Mouse (Mus musculus): ENCODE measurements around the gene Tmem239. TPM values are rescaled to one million over a fixed set of nuclear protein-coding genes. Genes with fewer than 3 reads are reported as not detected.

The Tmem239 gene
- not detected for polyA plus RNA-seq (2014; fragmentation: Illumina TruSeq; extraction: RNeasy Lipid Tissue Mini Kit (QIAGEN cat#74804); ENCODE audit: low replicate concordance)

GRCm38 (mm10) chr2:130406178-130406577 is at the start of gene Tmem239:
Gene Tmem239 (plus strand): TSS chr2:130406478.

GRCm38 (mm10) chr2:130397186-130397985 is 8.9 kb upstream of the Tmem239 start, which contains the start of gene Cpxm1:
Gene Cpxm1 (minus strand): TSS chr2:130397574.

DNA sequence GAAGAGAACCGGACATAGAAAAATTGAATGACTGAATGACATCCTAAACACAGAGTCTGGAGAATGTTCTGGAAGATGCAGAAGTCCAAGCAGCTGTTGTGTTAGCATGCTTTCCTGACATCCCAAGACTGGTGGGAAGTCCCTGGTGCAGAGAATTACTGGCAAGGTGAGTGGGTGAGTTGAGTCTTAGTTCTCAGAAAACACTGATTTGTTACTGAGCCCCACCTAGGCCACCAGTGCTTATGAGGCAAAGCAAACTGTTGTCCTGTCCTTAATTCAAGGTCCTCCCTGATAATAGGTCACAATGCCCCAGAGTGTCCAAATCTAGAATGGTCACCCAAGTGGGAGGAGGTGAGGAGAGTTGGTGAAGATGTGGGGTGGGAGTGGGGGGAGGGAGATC is 1.3 kb upstream of the Tmem239 start, which contains the start of the genes Gm28372 and 1700020A23Rik:
Gene Gm28372 (plus strand): TSS at position 301 of the 400 bp plus-strand sequence.
Gene 1700020A23Rik (plus strand): TSS at position 321 of the 400 bp plus-strand sequence.

GRCm38 (mm10) chr2:130424126-130424853 is 18.0 kb downstream of the Tmem239 start, which contains the start of the genes Vps16 and Pced1a:
Gene Vps16 (plus strand): TSS chr2:130424339.
Gene Pced1a (minus strand): TSS chr2:130424701.

DNA sequence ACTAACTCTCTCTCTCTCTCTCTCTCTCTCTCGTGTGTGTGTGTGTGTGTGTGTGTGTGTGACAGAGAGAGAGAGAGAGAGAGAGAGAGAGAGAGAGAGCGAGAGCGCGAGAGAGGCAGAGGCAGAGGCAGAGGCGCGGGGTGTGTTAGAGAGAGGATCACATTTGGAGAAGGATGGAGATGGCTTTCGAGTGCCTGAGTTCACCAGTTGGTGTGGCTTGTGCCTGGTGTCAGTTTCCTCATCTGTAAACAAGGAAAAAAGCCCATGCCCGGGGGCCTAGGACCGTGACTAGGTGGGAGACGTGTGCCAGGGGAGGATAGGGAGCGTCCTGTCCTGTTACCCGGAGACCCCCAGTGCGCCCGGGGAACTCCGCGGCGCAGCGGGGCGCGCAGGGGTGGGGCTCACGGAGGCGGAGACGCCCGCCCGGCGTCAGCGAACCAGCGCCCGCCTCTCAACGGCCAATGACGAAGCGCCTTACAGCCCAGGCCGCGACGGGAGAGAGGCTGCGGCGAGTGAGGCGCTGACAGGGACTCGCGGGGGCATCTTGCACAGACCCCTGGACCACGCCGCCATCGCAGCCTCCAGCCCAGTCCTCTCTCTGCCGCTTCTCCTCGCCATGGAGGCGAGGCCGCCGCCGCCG is 43.6 kb downstream of the Tmem239 start, which contains the start of gene Ptpra:
Gene Ptpra (plus strand): TSS at position 485 of the 640 bp plus-strand sequence.

Other genes starting within 250 kb of the Tmem239 start
- gene Snrpb, start 227.1 kb upstream of the Tmem239 start, polyA plus RNA-seq (2014; fragmentation: Illumina TruSeq; extraction: RNeasy Lipid Tissue Mini Kit (QIAGEN cat#74804); ENCODE audit: low replicate concordance) = 7.1 TPM
- gene Tmc2, start 211.3 kb upstream of the Tmem239 start, polyA plus RNA-seq (2014; fragmentation: Illumina TruSeq; extraction: RNeasy Lipid Tissue Mini Kit (QIAGEN cat#74804); ENCODE audit: low replicate concordance) = not detected
- 62.0 TPM for gene Nop56, start 132.0 kb upstream of the Tmem239 start, polyA plus RNA-seq (2014; fragmentation: Illumina TruSeq; extraction: RNeasy Lipid Tissue Mini Kit (QIAGEN cat#74804); ENCODE audit: low replicate concordance)
- gene Idh3b, start 121.9 kb upstream of the Tmem239 start, polyA plus RNA-seq (2014; fragmentation: Illumina TruSeq; extraction: RNeasy Lipid Tissue Mini Kit (QIAGEN cat#74804); ENCODE audit: low replicate concordance) = 97.2 TPM
- gene Ebf4, start 111.3 kb upstream of the Tmem239 start, polyA plus RNA-seq (2014; fragmentation: Illumina TruSeq; extraction: RNeasy Lipid Tissue Mini Kit (QIAGEN cat#74804); ENCODE audit: low replicate concordance) = not detected
- gene Cpxm1, start 8.9 kb upstream of the Tmem239 start, polyA plus RNA-seq (2014; fragmentation: Illumina TruSeq; extraction: RNeasy Lipid Tissue Mini Kit (QIAGEN cat#74804); ENCODE audit: low replicate concordance) = not detected
- not detected for gene Gm28372, start 1.2 kb upstream of the Tmem239 start, polyA plus RNA-seq (2014; fragmentation: Illumina TruSeq; extraction: RNeasy Lipid Tissue Mini Kit (QIAGEN cat#74804); ENCODE audit: low replicate concordance)
- gene 1700020A23Rik, start 1.2 kb upstream of the Tmem239 start, polyA plus RNA-seq (2014; fragmentation: Illumina TruSeq; extraction: RNeasy Lipid Tissue Mini Kit (QIAGEN cat#74804); ENCODE audit: low replicate concordance) = not detected
- gene Vps16, start 17.9 kb downstream of the Tmem239 start, polyA plus RNA-seq (2014; fragmentation: Illumina TruSeq; extraction: RNeasy Lipid Tissue Mini Kit (QIAGEN cat#74804); ENCODE audit: low replicate concordance) = 16.3 TPM
- 3.5 TPM for gene Pced1a, start 18.2 kb downstream of the Tmem239 start, polyA plus RNA-seq (2014; fragmentation: Illumina TruSeq; extraction: RNeasy Lipid Tissue Mini Kit (QIAGEN cat#74804); ENCODE audit: low replicate concordance)
- gene Ptpra, start 43.8 kb downstream of the Tmem239 start, polyA plus RNA-seq (2014; fragmentation: Illumina TruSeq; extraction: RNeasy Lipid Tissue Mini Kit (QIAGEN cat#74804); ENCODE audit: low replicate concordance) = 52.3 TPM
- gene Mrps26, start 157.3 kb downstream of the Tmem239 start, polyA plus RNA-seq (2014; fragmentation: Illumina TruSeq; extraction: RNeasy Lipid Tissue Mini Kit (QIAGEN cat#74804); ENCODE audit: low replicate concordance) = 0.59 TPM
- gene Oxt, start 169.7 kb downstream of the Tmem239 start, polyA plus RNA-seq (2014; fragmentation: Illumina TruSeq; extraction: RNeasy Lipid Tissue Mini Kit (QIAGEN cat#74804); ENCODE audit: low replicate concordance) = not detected
- not detected for gene Avp, start 176.1 kb downstream of the Tmem239 start, polyA plus RNA-seq (2014; fragmentation: Illumina TruSeq; extraction: RNeasy Lipid Tissue Mini Kit (QIAGEN cat#74804); ENCODE audit: low replicate concordance)
- 22.9 TPM for gene Fastkd5, start 223.5 kb downstream of the Tmem239 start, polyA plus RNA-seq (2014; fragmentation: Illumina TruSeq; extraction: RNeasy Lipid Tissue Mini Kit (QIAGEN cat#74804); ENCODE audit: low replicate concordance)
- 3.2 TPM for gene Ubox5, start 223.6 kb downstream of the Tmem239 start, polyA plus RNA-seq (2014; fragmentation: Illumina TruSeq; extraction: RNeasy Lipid Tissue Mini Kit (QIAGEN cat#74804); ENCODE audit: low replicate concordance)
- 5.8 TPM for gene Lzts3, start 236.3 kb downstream of the Tmem239 start, polyA plus RNA-seq (2014; fragmentation: Illumina TruSeq; extraction: RNeasy Lipid Tissue Mini Kit (QIAGEN cat#74804); ENCODE audit: low replicate concordance)

All from small intestine, adult 10 weeks (tissue).